Mouse (Mus musculus): ENCODE data around the gene F930015N05Rik.

F930015N05Rik gene

DNA sequence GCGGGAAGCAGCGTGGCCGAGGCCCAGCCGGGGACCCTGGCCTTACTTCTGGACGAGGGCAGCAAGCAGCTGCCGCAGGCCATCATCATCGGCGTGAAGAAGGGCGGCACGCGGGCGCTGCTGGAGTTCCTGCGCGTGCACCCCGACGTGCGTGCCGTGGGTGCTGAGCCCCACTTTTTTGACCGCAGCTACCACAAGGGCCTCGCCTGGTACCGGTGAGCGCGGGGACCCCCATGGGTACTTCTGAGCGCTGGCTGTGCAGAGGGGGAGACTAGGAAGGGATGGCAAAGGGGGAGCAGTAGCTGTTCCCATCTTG lies at the start of gene F930015N05Rik:
F930015N05Rik (minus strand) TSS at position 242 of the 316 bp plus-strand sequence.
- DNase-seq (ENCODE audit: low spot score in 2 of 2) = no peak

DNA sequence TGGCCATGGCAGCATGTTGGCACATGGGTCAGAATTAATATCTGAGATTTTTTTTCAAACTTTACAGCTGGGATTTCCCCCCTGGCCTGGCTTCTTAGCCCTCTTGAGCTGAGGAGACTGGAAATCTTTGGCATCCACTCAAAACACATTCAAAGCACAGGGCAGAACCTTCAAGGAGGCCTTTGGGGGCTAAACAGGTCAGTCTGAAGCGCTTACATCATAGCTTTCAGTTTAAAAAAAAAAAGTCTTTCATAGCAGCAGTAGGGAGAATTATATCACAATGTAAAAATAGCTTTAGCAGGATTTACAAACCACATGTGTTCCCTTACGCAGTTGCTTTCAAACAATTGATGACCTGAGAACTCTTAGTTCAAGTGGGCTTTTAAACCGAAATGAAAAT lies 45.0 kb upstream of the F930015N05Rik start:
- DNase-seq (ENCODE audit: low spot score in 2 of 2) = no peak

DNA sequence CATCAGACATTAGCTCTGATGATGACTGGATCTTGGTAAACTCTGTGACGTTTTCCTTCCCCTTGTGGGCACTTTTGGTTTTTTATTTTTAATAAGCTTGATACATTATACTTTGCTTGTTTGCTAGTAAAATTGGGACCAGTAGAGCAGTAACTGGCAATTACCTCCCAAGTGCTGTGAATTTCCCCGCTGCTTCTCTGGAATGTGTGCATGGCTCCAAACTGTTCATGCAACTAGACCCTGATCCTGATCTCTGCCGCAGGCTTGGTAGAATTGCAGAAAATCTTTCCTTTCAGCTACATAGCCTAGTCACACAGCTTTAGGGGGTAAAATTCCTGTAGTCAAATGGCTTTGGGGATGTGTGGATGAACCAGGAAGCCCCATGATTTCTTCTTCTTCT lies 37.2 kb upstream of the F930015N05Rik start:
- DNase-seq (ENCODE audit: low spot score in 2 of 2) = no peak

DNA sequence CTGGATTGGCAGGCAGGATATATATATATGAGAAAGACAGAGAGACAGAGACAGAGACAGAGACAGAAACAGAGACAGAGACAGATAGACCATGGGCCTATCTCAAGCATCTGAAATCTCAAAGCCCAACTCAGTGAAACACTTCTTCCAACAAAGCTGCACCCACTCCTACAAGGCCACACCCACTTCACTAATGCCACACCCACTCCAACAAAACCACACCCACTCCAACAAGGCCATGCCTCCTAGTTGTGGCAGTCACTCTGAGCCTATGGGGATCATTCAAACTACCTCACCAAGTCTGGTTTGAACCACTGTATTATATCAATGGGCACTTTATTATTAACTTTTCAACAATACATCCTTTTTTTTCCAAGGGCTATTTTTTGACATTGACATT lies 34.2 kb upstream of the F930015N05Rik start:
- no peak for DNase-seq (ENCODE audit: low spot score in 2 of 2)

DNA sequence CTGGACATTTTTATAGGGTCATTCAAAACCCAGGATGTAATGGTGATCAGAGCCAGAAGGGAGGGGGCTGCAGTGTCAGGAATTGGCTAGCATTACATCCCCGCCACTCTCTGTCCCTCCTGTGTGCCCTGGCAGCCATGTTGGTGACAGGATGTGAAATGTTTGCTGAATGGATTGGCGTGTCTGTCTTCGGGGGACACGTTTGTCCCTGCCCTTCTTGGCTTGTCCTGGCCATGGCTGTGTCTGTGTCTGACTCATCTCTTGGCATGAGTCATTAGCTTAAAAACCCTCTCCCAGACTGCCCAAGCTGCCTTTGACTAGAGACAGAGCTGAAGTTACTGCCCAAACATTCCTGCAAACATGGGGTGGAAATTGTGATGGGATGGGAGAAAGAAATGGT lies 32.3 kb upstream of the F930015N05Rik start:
- no peak for DNase-seq (ENCODE audit: low spot score in 2 of 2)

DNA sequence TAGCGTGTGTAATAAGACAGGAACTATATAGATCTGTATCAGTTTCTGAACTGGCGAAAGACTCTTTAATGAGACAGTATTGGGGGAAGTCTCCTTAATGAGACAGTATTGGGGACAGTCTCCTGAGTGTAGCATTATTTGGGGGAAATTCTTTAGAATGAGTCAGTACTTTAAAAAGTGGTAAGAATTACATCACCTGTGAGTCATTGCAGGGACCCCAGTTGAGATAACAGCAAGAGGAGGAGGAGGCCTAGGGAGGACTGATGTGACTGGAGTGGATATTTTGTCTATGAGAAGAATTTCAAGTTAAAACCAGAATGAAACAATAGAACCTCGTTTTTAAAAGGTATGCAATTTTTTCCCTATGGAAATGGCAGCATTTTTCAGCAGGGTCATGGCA lies 25.3 kb upstream of the F930015N05Rik start:
- no peak for DNase-seq (ENCODE audit: low spot score in 2 of 2)

DNA sequence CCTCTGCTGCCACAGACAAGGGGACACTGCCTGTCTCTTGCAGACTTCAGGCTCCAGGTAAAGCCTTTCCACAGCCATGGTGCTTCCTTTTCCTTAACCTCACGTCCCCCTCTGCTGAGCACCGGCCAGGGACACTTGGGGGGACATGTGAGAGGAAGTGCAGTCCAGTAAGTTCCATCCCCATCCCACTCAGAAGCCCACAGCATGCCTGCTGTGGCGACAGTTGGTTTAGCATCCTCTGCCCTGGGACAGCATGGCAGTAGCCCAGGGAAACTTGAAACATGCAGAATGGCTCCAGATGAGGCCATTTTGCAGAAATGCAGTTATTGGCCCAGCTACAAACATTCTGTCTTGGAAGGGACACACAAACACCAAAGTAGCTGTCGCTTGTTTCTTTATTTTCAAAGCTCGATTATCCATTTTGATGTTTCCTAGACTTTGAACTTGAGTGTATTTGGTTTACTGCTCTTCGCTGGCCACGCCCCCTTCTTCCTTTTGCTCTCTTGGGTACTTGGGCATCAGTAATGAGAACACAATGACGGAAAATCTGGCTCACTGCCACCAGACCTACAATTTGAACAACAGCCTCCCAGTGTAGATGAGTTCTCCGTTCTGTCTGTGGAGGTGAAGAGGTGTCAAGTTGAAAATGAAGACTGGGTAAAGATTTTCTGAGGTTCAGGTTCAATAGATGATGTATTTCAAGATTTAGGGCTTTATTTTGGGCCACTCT lies 12.3 kb upstream of the F930015N05Rik start:
- DNase-seq (ENCODE audit: low spot score in 2 of 2) = no peak

DNA sequence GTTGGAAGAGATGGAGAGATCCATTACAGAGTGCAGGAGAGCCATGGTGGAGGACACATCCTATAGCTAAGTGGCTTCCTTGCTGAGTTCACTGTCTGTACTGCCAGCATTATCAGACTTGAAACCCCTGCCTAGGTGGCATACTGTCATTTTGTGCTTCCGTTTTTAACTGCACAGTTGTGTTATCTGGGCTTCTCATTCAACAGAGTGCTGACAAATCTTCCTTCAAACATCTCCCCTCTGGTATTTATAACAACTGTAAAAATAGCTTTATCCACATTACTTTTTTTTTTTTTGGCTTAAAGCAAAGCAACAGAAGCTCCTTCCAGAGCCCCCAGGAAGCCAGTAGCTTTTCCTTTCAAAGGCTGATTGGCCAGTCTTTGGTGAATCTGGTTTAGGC lies 8.8 kb upstream of the F930015N05Rik start:
- DNase-seq (ENCODE audit: low spot score in 2 of 2) = no peak

DNA sequence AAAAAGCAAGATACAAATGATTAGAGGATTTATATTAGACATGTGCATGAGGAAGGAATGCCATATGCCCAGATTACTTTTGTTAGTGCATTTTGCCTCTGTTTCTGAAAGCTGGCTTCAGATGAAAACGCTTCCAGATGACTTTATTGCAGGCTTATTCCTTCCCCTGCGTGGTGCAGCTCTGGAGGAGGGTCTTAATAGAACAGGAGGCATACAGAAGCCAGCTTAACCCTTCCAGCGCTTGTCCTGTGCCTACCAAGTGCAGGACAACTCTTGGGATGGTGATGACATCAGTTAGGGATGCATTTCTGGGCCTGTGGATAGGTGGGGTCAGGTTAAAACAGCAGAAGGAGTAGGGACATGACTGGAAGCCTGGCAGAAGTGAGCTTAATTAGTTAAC lies 6.2 kb upstream of the F930015N05Rik start:
- DNase-seq (ENCODE audit: low spot score in 2 of 2) = no peak

DNA sequence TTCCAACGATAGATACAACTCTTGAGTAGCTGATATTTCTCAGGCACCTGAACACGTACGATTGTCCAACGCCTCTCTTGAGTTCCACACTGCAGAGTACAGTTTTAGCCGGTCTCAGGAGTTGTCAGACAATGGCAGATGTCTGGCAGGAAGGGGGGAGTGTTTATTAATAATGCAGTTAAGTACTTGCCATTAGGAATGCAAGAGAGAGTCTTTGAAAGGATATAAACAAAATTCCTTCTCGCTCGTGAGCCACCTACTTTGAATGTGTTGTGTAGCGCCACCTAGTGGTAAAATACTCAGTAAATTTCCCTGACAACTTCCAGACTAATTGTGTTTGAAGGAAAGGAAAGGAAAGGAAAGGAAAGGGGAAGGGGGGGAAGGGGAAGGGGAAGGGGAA lies 5.7 kb upstream of the F930015N05Rik start:
- no peak for DNase-seq (ENCODE audit: low spot score in 2 of 2)

DNA sequence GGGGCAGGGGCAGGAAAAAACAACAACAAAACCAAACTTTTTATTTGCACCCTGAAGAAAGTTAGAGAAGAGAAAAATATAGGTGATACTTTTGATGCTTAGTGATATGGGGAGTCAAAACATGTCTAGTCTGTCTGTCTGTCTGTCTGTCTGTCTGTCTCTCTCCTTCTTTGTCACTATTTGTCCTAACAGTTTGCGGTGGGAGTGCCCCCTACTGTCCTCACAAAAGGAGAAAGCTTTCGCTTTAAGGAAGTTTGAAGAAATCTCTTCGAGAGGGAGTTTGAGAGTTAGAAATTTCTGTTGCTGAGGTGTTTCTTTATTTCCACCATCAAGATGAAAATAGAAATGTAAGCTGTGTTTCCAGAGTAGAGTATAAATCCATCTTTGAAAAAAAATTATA lies 2.5 kb upstream of the F930015N05Rik start:
- no peak for DNase-seq (ENCODE audit: low spot score in 2 of 2)

DNA sequence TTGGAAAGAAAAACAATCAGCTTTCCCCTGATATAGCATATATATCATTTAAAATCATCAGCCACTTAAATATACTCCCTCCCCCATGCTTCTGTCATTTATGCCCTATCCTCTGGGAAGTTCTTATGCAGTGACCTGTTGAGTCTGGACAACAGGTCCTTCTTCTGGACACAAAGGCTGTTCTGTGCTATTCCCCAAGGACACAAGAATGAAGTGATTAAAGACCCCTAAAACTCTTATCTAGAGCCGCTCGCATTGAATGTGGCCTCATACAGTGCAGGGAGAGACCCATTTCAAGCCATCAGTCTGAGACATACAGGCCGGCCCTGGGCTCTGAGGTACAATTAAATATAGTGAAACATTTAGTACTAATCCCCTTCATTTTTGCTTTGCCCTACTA lies 1.3 kb upstream of the F930015N05Rik start:
- DNase-seq (ENCODE audit: low spot score in 2 of 2) = no peak

DNA sequence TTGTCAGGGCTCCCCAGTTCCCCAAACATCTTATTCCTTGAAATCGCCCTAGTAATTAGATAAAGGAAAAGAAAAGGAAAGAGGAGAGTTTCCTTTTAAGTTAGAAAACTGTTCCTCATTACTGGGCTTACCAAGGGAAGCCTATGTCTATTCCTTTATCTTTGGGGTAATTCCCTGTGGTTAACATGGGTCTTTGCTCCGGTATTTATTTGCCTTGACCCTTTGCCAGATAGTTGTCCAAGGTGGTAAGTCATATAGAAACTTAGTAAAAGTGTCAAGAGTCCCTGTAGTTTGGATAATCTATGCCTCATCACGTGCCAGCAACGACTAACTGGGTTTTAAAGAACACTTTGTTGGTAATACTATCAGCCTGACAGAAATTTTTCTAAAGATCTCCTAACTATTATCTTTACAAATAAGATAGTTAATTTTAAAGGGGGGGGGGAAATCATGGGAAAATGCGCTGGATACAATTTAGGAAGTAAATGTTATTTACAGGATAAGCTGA lies 392 bp upstream of the F930015N05Rik start:
- DNase-seq (ENCODE audit: low spot score in 2 of 2) = no peak

DNA sequence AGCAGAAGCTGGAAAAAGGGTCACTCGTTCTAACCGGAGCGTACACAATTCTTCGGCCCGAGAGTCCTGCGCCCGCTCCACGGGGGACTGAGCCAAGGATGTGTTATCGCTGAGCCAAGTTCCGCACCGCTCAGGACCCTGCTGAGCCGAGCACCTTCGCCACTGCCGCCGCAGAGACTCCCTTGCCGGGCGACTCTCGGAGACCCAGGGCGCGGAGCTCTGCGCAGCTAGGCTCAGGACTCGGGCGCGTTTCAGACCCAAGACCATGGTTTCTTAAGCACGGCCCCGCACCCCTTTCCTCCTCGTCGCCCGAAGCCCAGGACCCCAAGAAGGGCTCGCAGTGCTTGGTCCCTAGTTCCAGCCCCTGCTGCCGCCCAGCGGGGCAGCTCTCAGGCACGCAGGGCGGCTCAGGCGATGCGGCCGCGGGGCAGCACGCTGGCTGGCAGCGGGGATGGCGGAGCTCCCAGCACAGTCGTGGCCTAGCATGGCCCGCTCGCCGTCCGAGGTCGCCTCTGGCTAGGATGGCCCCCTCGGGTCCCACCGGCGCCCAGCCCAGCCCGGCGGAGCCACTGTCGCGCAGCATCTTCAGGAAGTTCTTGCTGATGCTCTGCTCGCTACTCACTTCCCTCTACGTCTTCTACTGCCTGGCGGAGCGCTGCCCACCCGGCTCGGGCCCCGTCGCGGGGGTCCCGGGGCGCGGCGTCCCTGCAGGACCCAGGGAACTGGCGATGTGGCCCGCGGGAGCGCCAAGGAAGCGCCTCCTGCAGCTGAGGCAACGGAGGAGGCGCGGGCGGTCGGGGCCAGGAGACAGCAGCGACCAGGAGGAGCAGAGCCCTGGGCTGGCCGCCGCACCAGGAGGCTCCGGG lies 674 bp downstream of the F930015N05Rik start:
- DNase-seq (ENCODE audit: low spot score in 2 of 2) = no peak

DNA sequence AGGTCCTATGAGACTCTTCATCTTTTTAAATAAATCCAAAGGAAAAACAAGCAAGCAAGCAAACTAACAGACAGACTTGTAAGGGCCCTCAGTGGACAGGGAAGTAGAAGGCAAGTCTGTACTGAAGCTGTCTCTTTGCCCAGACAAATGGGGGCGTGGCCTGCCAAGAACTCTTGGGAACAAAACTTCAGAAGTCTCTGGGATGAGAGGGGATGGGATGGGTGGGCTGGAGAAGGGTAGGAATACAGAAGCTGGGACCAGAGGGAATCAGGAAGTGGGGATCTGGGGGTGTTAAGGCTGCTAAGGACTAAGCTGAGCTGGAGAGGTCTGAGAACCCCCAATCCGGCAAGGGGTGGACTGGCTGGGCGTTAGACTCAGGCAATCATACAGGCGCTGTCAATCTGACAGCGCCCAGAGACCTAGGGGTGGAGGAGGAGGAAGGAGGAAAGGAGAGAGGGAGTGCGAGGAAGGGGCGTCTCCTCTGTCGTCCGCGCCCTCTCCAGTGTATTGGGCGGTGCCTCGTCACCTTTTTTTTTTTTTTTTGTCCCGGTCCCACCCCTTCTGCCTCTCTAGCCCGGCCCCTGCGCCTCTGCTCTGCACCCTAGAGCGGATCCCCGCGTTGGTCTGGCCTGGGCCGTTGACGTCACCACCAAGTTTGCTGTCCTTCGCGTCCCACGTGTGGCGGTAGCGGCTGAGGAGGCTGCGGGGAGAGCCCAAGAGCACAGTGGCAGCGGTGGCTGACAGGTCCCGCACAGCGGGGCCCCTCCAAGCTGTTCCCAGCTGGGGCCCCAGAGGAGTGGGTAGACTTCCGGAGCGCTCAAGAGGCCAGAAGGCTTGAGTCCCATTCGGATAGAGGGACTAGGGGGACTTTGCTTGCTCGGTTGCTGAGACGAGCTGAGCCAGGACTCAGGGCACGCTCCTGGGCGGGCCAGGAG lies 1.6 kb downstream of the F930015N05Rik start, which contains the start of gene Hs3st3a1:
Hs3st3a1 (plus strand) TSS at position 722 of the 935 bp plus-strand sequence.
- DNase-seq (ENCODE audit: low spot score in 2 of 2) = peak in 1 of 2 experiments; percentile 65

DNA sequence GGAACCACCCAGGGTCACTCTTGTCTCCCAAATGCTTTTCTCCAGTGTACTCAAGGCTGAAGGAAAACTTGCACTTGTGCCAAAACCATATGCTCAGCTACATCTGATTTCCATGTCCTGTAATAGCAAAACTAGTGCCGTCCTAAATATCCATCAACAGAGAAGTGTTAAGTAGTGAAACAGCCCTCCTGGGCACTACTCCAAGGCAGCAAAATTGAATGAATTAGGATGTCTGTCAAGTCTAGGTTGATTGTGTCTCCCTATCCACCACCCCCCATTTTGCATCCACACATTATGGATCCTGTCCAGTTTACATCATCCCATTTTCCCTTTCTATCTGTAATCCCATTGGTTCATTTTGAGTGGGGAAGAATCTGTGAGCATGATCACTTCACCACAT lies 17.5 kb downstream of the F930015N05Rik start:
- DNase-seq (ENCODE audit: low spot score in 2 of 2) = no peak

DNA sequence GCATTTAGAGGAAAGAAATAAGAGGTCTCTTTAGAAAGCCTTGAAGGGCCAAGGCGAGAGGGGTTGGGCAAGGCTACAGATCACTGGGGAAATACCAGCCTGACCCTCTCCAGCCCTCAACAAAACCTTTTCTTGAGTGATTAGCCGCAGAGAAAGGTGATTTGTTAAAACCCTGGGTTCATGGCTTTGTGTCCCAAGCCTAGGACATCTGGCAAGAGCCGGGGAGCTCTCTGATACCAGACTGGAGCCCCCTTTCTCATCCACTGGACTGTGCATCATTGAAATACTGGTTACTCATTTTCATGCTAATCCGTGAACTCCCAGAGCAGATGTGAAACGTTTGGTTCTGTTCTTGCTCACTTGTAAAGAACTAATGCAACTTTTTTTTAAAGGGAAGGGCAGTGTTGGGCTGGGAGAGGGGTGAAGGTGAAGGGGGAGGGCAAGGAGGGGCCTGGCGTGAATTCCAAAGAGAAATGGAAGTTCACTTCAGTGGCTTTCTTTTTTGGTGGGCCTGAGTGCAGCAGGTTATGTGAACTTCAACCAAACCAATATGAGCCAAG lies 35.8 kb downstream of the F930015N05Rik start:
- no peak for DNase-seq (ENCODE audit: low spot score in 2 of 2)

DNA sequence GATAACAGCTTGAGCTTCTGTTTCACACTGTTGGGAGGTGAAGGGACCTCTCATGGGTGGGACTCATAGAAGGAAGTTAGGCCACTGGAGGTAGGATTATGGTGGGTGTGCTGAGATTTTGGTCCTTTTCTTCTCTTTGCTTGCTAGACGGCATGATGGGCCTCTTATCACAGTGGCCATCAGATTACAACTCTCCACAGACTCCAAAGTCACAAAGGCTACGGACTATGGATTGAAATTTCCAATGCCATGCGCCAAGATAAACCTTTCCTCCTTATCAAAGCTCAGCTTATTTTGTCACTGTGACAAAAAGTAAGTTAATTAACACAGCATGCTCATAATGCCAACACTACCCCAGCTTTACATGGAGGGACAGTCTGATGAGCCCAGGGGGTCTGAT lies 38.8 kb downstream of the F930015N05Rik start:
- DNase-seq (ENCODE audit: low spot score in 2 of 2) = no peak

DNA sequence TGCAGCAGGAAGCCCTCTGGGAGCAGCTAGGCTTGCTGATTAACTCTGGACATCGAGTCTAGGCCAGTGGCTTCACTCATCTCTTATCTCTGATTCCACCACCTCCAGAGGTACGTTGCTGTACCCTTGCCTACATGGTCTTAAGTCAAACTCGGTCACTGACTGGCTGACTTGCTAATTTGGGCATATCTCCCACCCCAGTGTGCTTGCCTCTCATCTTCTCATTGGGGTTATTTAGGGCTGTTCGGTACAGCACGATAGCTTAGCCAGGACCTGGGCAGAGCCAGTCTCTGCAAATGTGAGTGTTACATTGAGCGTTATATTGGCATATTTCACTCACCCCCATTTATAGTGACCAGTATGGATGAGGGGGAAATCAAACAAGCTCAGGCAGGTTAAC lies 39.5 kb downstream of the F930015N05Rik start:
- DNase-seq (ENCODE audit: low spot score in 2 of 2) = no peak

DNA sequence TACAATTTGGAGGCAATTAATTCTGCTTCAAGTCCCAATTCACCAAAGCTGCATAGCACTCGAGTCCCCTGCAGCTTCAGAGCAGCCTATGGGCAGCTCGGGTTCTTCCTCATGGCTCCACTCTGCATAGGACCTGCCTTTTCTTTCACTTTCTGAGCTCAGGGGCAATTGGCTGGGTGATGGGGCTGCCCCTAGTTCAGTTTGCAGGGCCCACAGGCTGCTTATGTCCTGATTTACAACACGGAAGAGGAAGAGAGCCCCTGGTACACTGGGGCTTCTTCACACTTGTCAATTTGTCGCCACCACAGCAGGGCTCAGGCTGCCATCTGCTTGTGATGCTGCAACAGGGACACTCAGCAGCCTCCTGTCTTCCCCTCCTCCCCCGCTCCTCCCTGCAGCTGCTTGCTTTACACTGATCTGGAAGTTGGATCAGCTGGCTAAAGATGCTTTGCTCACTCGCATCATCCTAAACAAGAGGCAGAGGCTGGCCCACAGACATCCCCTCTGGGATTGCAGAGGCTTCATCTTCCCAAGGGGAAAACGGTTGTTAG lies 40.0 kb downstream of the F930015N05Rik start:
- DNase-seq (ENCODE audit: low spot score in 2 of 2) = peak in 1 of 2 experiments; percentile 17

DNA sequence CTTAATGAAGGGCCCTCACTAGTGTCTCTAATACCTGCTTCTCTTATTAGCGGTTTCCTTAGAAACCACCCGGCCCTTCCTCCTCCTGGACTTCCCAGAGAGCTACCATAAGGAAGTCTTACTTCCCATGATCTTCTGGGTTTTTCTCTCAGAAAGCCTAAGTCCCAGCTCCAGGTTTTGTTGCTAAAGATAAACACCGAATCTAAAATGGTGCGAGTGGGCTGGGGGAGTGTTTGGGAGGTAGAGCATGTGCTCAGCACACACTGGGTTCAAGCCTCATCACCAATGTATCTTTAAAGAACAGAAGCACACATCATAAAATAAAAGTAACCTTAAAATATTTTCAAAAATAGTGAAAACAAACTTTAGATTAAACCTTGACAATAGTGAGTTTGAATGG lies 50.1 kb downstream of the F930015N05Rik start:
- DNase-seq (ENCODE audit: low spot score in 2 of 2) = no peak

Measured in spleen, postnatal 4 days (tissue).